Mouse (Mus musculus): ENCODE data around the gene Wdr89.

GRCm38 (mm10) chr12:75616841-75617240 lies 52.5 kb downstream of the Wdr89 start:
- TF ChIP-seq POLR2A (IDR thresholded peaks at IDR 0.05; ENCODE audit: borderline replicate concordance, low read depth, low read length), result no peak
- TF ChIP-seq CTCF (IDR thresholded peaks at IDR 0.05; ENCODE audit: low read depth, low read length), result no peak
